Mouse (Mus musculus) A20 (cell line): Measurements from ENCODE around the gene Slc35f1.

Experiments used
- DNase-seq: peaks from one replicate; pipeline ENCODE4 v3.0.0-alpha.2; 2011; ENCODE audit warnings: low read depth, low spot score

Slc35f1 gene

GRCm38 (mm10) chr10:52690334-52690991 lies at the start of gene Slc35f1:
Gene Slc35f1, plus strand, starts transcription at chr10:52690533.
- DNase-seq = no peak

GRCm38 (mm10) chr10:52671234-52671633 lies 19.1 kb upstream of the Slc35f1 start:
- no peak for DNase-seq

- no peak for DNase-seq
Observed at GRCm38 (mm10) chr10:52690992-52691731, 829 bp downstream of the Slc35f1 start.

GRCm38 (mm10) chr10:52703688-52704087 lies 13.4 kb downstream of the Slc35f1 start:
- DNase-seq = no peak

GRCm38 (mm10) chr10:52704101-52705051 lies 14.0 kb downstream of the Slc35f1 start:
- DNase-seq = no peak

GRCm38 (mm10) chr10:52709482-52709881 lies 19.1 kb downstream of the Slc35f1 start:
- DNase-seq = no peak

- DNase-seq = no peak
Observed at GRCm38 (mm10) chr10:52712166-52712565, 21.8 kb downstream of the Slc35f1 start.

GRCm38 (mm10) chr10:52714557-52714956 lies 24.2 kb downstream of the Slc35f1 start:
- DNase-seq = no peak

GRCm38 (mm10) chr10:52715146-52715545 lies 24.8 kb downstream of the Slc35f1 start:
- DNase-seq = no peak

- DNase-seq = no peak
Observed at GRCm38 (mm10) chr10:52718199-52718917, 28.0 kb downstream of the Slc35f1 start.

- no peak for DNase-seq
Observed at GRCm38 (mm10) chr10:52726674-52727073, 36.3 kb downstream of the Slc35f1 start.

GRCm38 (mm10) chr10:52742671-52743379 lies 52.5 kb downstream of the Slc35f1 start:
- DNase-seq = no peak

- no peak for DNase-seq
Observed at GRCm38 (mm10) chr10:52743831-52744230, 53.5 kb downstream of the Slc35f1 start.

- no peak for DNase-seq
Observed at GRCm38 (mm10) chr10:52748028-52748597, 57.8 kb downstream of the Slc35f1 start.

GRCm38 (mm10) chr10:52755949-52756679 lies 65.8 kb downstream of the Slc35f1 start:
- no peak for DNase-seq

- no peak for DNase-seq
Observed at GRCm38 (mm10) chr10:52757496-52758260, 67.3 kb downstream of the Slc35f1 start.

GRCm38 (mm10) chr10:52758589-52758988 lies 68.3 kb downstream of the Slc35f1 start:
- peak; percentile 32 for DNase-seq

GRCm38 (mm10) chr10:52760527-52760926 lies 70.2 kb downstream of the Slc35f1 start:
- no peak for DNase-seq
